Mouse (Mus musculus): ENCODE data around the gene Klhl35. TPM values are rescaled to one million over a fixed set of nuclear protein-coding genes. Genes with fewer than 3 reads are reported as not detected.

The Klhl35 gene
- polyA plus RNA-seq, 1 experiment from 2014 or later, result 3.8 TPM

DNA sequence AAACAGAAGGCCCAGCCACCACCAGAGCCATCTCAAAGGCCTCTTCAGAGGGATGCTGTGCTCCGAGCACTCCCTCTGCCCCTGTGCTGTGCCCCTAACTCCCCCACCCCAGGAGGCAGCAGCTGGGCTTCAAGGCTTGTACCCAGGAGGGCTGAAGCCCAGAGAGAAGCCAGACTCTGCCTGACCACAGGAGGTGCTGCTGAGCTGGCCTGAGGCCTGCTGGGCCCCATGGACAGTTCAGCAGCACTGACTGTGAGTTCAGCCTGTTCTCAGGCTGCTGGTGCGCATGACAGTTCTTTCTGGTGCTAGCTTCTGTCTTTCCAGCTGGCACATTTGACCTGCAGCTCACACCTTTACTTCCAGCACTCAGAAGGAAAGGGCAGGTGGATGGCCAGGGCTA, 20.0 kb upstream of the Klhl35 start:
- Histone ChIP-seq H3K4me3 (ENCODE audit: low read depth, low read length) (no peak overlapping the region), H3K4me2 (ENCODE audit: low read length) (no peak overlapping the region), H3K4me1 (ENCODE audit: control insufficient read depth, insufficient read depth, low read length) (0 out of 2 replicates have a peak, but pooled peaks cover 6% of the 10 kb centered on the region), H3K9me3 (replicated peaks; ENCODE audit: control insufficient read depth, low read length) (no peaks in the 10 kb centered on the region), H3K27ac (ENCODE audit: low read depth, low read length) (no peak overlapping the region), H3K9ac (ENCODE audit: low read length) (0 out of 2 replicates have a peak overlapping the region, but pooled peaks have one; percentile 2), H3K36me3 (ENCODE audit: control insufficient read depth, insufficient read depth, low read length) (0 out of 2 replicates have a peak, but pooled peaks cover 5% of the 10 kb centered on the region), H3K27me3 (replicated peaks; ENCODE audit: control insufficient read depth, insufficient read depth, low read length) (no peaks in the 10 kb centered on the region)
- WGBS, result 67% methylated on average over 2 of the region's 2 CpGs
- ATAC-seq (no peak), DNase-seq (ENCODE audit: low spot score) (no peak)

DNA sequence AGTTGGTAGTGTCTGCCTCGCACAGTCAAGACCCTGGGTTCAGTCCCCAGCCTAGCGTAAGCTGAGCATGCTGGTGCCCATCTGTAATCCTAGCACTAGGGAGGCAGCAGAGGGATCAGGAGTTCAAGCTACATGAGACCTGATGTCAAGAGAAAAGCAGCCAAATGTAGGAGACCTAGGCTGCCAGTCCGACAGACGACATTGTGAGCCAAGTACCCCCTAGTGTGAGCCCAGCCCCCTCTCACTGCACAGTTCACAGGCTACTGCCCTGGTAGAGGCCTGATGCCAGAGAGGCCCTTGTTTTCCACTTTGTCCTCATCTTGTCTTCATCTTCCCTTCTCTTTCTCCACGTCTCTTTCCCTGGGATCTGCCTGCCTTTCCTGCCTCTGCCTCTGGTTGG, 18.5 kb upstream of the Klhl35 start:
- Histone ChIP-seq H3K27me3 (replicated peaks; ENCODE audit: control insufficient read depth, insufficient read depth, low read length) (no peaks in the 10 kb centered on the region), H3K4me1 (ENCODE audit: control insufficient read depth, insufficient read depth, low read length) (0 out of 2 replicates have a peak, but pooled peaks cover 2% of the 10 kb centered on the region), H3K27ac (ENCODE audit: low read depth, low read length) (no peak overlapping the region), H3K36me3 (ENCODE audit: control insufficient read depth, insufficient read depth, low read length) (peaks cover 3% of the 10 kb centered on the region; the same call in 1 of the 2 replicates), H3K4me2 (ENCODE audit: low read length) (no peak overlapping the region), H3K9ac (ENCODE audit: low read length) (no peak overlapping the region), H3K9me3 (replicated peaks; ENCODE audit: control insufficient read depth, low read length) (no peaks in the 10 kb centered on the region), H3K4me3 (ENCODE audit: low read depth, low read length) (no peak overlapping the region)
- DNase-seq (ENCODE audit: low spot score) (no peak), ATAC-seq (no peak)
- 49% methylated on average over 5 of the region's 5 CpGs for WGBS

DNA sequence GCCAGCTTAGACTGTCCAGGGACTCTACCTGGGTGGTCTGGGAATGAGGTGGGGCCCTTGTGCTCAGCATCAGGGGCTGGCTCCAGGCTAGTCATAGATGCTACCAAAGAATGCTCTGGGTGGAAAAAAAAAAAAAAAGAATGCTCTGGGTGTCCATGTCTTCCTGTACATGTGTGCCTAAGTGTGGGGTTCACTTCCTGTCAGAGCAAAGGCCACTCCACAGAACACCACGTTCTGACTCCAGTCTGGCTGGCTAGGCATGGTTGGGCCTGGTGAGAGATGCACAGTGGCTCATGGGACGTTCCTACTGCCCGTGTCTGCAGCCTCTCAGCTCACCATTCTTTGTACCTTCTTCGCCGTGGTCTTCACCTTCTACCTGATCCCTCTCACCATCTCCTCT, 17.2 kb upstream of the Klhl35 start:
- Histone ChIP-seq H3K9me3 (replicated peaks; ENCODE audit: control insufficient read depth, low read length) (no peaks in the 10 kb centered on the region), H3K27me3 (replicated peaks; ENCODE audit: control insufficient read depth, insufficient read depth, low read length) (no peaks in the 10 kb centered on the region), H3K36me3 (ENCODE audit: control insufficient read depth, insufficient read depth, low read length) (peaks cover 3% of the 10 kb centered on the region; the same call in 1 of the 2 replicates), H3K9ac (ENCODE audit: low read length) (no peak overlapping the region), H3K27ac (ENCODE audit: low read depth, low read length) (peak overlapping the region; percentile 68; the same call in 1 of the 2 replicates), H3K4me1 (ENCODE audit: control insufficient read depth, insufficient read depth, low read length) (0 out of 2 replicates have a peak, but pooled peaks cover 2% of the 10 kb centered on the region), H3K4me3 (ENCODE audit: low read depth, low read length) (no peak overlapping the region), H3K4me2 (ENCODE audit: low read length) (no peak overlapping the region)
- 77% methylated on average over 5 of the region's 5 CpGs for WGBS
- DNase-seq (ENCODE audit: low spot score), result no peak
- ATAC-seq, result no peak

DNA sequence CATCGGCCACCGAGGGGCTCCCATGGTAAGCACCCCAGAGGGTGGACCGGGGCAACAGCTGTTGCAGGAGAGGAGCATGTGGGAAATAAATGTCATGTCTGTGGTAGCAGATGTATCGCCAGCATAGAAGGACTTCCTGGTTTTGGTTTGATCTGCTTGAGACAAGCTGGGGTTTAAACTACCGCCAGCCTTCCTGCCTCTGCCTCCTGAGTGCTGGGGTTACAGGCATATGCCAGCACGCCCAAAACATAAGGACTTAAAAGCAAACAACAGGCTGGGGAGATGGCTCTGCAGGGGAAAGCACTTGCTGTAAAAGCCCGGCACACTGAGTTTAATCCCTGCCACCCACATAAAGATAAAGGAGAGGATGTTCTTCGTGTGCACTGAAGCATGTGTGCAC, 16.7 kb upstream of the Klhl35 start:
- H3K27ac ChIP-seq (ENCODE audit: low read depth, low read length), result peak overlapping the region; percentile 68; the same call in 1 of the 2 replicates

DNA sequence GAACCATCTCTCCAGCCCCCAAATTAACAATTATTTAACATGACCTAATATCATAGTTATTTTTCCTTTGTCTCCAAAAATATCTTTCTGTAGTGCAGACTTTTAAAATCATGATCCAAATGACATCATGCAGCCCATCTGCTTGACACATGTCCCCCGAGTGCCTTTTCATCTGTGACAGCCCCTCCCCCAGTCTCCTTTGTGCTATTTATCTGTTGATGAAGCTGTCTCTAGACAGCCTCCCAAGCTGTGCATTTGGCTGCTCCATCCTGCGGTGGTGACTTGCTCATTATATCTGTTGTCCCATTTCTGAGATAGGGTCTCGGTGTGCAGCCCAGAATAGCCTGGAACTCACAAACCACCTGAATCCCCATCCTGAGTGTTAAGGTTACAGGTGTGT, 16.1 kb upstream of the Klhl35 start:
- 25% methylated on average over 3 of the region's 3 CpGs for WGBS
- DNase-seq (ENCODE audit: low spot score) (peak; percentile 84), ATAC-seq (peak; percentile 64)
- Histone ChIP-seq H3K36me3 (ENCODE audit: control insufficient read depth, insufficient read depth, low read length) (peaks cover 5% of the 10 kb centered on the region; the same call in 1 of the 2 replicates), H3K9ac (ENCODE audit: low read length) (no peak overlapping the region), H3K4me1 (ENCODE audit: control insufficient read depth, insufficient read depth, low read length) (0 out of 2 replicates have a peak, but pooled peaks cover 2% of the 10 kb centered on the region), H3K27ac (ENCODE audit: low read depth, low read length) (peak overlapping the region; percentile 68), H3K4me2 (ENCODE audit: low read length) (no peak overlapping the region), H3K27me3 (replicated peaks; ENCODE audit: control insufficient read depth, insufficient read depth, low read length) (no peaks in the 10 kb centered on the region), H3K9me3 (replicated peaks; ENCODE audit: control insufficient read depth, low read length) (no peaks in the 10 kb centered on the region), H3K4me3 (ENCODE audit: low read depth, low read length) (no peak overlapping the region)

More for the DNA sequence above, 16.7 kb upstream of the Klhl35 start:
- DNase-seq (ENCODE audit: low spot score) (peak; percentile 37), ATAC-seq (peak; percentile 10; the same call in 1 of the 2 replicates)
- Histone ChIP-seq H3K4me2 (ENCODE audit: low read length) (no peak overlapping the region), H3K4me3 (ENCODE audit: low read depth, low read length) (no peak overlapping the region), H3K9me3 (replicated peaks; ENCODE audit: control insufficient read depth, low read length) (no peaks in the 10 kb centered on the region), H3K9ac (ENCODE audit: low read length) (no peak overlapping the region; the same call in 1 of the 2 replicates), H3K27me3 (replicated peaks; ENCODE audit: control insufficient read depth, insufficient read depth, low read length) (no peaks in the 10 kb centered on the region), H3K36me3 (ENCODE audit: control insufficient read depth, insufficient read depth, low read length) (peaks cover 3% of the 10 kb centered on the region; the same call in 1 of the 2 replicates), H3K4me1 (ENCODE audit: control insufficient read depth, insufficient read depth, low read length) (0 out of 2 replicates have a peak, but pooled peaks cover 2% of the 10 kb centered on the region)
- WGBS, result 54% methylated on average over 8 of the region's 8 CpGs

DNA sequence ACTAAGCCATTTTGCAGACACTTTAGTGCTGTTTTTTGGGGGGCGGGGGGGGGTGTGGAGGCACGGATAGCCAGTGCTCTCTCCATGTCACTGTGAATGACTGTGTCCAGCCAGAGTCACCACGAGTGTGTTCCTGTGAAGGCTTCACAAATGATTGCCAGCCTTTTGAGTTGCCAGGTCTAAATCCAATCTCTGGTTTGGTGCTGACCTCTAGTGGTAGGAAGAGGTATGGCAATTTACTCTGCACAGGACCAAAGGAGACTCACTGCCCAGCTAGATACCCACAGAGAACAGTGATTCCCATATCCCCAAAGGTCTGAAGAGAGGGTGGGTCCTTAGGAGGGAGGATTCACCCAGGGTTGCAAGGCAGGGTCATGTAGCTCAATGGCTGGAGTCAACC, 15.1 kb upstream of the Klhl35 start:
- H3K4me2 ChIP-seq (ENCODE audit: low read length), result no peak overlapping the region
- H3K9ac ChIP-seq (ENCODE audit: low read length), result no peak overlapping the region
- no peak overlapping the region for H3K4me3 ChIP-seq (ENCODE audit: low read depth, low read length)
- H3K27me3 ChIP-seq (replicated peaks; ENCODE audit: control insufficient read depth, insufficient read depth, low read length), result no peaks in the 10 kb centered on the region
- ATAC-seq, result peak; percentile 48
- H3K4me1 ChIP-seq (ENCODE audit: control insufficient read depth, insufficient read depth, low read length), result 0 out of 2 replicates have a peak, but pooled peaks cover 2% of the 10 kb centered on the region
- peak; percentile 90 for DNase-seq (ENCODE audit: low spot score)
- peaks cover 5% of the 10 kb centered on the region; the same call in 1 of the 2 replicates for H3K36me3 ChIP-seq (ENCODE audit: control insufficient read depth, insufficient read depth, low read length)
- 0% methylated on average over 3 of the region's 3 CpGs for WGBS
- no peaks in the 10 kb centered on the region for H3K9me3 ChIP-seq (replicated peaks; ENCODE audit: control insufficient read depth, low read length)
- H3K27ac ChIP-seq (ENCODE audit: low read depth, low read length), result no peak overlapping the region

DNA sequence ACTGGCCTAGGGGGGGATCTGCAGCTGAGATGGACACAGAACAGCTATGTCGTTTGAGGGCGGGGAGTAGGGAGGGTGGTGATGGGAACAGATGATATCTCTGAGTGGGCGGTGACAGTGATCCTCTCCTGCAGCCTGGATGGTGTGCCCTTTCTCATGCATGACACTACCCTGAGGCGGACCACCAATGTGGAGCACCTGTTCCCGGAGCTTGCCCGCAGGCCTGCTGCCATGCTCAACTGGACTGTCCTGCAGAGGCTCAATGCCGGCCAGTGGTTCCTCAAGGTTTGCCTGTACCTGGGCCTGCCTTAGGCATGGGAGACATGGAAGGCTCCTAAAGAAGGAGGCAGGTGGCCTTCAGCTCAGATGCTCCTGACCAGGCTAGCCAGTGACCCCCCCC, 12.9 kb upstream of the Klhl35 start:
- ATAC-seq (no peak), DNase-seq (ENCODE audit: low spot score) (no peak)
- Histone ChIP-seq H3K4me2 (ENCODE audit: low read length) (no peak overlapping the region), H3K4me3 (ENCODE audit: low read depth, low read length) (no peak overlapping the region), H3K36me3 (ENCODE audit: control insufficient read depth, insufficient read depth, low read length) (peaks cover 11% of the 10 kb centered on the region; the same call in 1 of the 2 replicates), H3K4me1 (ENCODE audit: control insufficient read depth, insufficient read depth, low read length) (0 out of 2 replicates have a peak, but pooled peaks cover 2% of the 10 kb centered on the region), H3K9me3 (replicated peaks; ENCODE audit: control insufficient read depth, low read length) (no peaks in the 10 kb centered on the region), H3K27ac (ENCODE audit: low read depth, low read length) (no peak overlapping the region), H3K9ac (ENCODE audit: low read length) (no peak overlapping the region), H3K27me3 (replicated peaks; ENCODE audit: control insufficient read depth, insufficient read depth, low read length) (no peaks in the 10 kb centered on the region)
- 90% methylated on average over 7 of the region's 7 CpGs for WGBS

DNA sequence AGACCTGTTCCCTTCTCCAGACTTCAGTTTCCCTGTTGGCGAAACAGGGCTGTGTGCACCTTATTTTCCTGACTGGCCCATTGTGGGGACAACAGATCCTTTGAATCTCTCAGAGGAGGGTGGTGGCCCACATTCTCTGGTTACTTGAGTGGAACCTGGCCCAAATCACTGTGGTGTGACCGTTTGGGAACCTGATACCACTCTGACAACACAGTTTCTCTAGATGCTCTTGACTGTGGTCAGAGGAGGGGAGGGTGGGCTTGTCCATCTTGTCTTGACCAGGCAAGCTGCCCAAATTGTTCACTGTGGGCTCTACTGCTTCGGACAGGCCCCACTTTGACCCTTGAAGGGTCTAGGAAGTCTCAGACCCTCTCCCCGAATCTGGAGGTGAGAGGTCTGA, 11.8 kb upstream of the Klhl35 start:
- no peak for ATAC-seq

DNA sequence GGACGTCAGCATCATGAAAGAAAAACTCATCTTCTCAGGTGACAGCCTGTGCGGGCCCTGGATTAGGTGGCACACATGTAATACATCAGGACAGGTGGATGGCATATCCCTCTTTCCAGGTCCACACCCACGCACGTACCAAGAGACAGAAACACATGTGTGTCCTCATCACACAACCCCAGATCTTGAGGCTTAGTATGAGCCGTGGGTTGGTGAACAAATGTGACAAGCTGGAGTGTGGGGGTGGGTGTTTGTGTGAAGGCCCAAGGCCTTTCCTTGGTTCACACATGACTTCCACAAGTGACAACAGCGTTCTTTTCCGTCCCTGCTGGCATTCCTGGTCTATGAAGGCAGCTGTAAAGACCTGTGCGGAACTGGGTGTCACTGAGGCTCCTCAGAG, 7.0 kb upstream of the Klhl35 start:
- Histone ChIP-seq H3K36me3 (ENCODE audit: control insufficient read depth, insufficient read depth, low read length) (peaks cover 28% of the 10 kb centered on the region; the same call in 1 of the 2 replicates), H3K4me1 (ENCODE audit: control insufficient read depth, insufficient read depth, low read length) (no peaks in the 10 kb centered on the region), H3K27ac (ENCODE audit: low read depth, low read length) (no peak overlapping the region), H3K9ac (ENCODE audit: low read length) (no peak overlapping the region), H3K9me3 (replicated peaks; ENCODE audit: control insufficient read depth, low read length) (no peaks in the 10 kb centered on the region), H3K4me3 (ENCODE audit: low read depth, low read length) (no peak overlapping the region), H3K4me2 (ENCODE audit: low read length) (no peak overlapping the region), H3K27me3 (replicated peaks; ENCODE audit: control insufficient read depth, insufficient read depth, low read length) (no peaks in the 10 kb centered on the region)
- no peak for DNase-seq (ENCODE audit: low spot score)
- WGBS, result 94% methylated on average over 8 of the region's 8 CpGs
- ATAC-seq, result no peak

More for the DNA sequence above, 11.8 kb upstream of the Klhl35 start:
- Histone ChIP-seq H3K36me3 (ENCODE audit: control insufficient read depth, insufficient read depth, low read length) (peaks cover 15% of the 10 kb centered on the region; the same call in 1 of the 2 replicates), H3K9ac (ENCODE audit: low read length) (no peak overlapping the region), H3K4me1 (ENCODE audit: control insufficient read depth, insufficient read depth, low read length) (0 out of 2 replicates have a peak, but pooled peaks cover 2% of the 10 kb centered on the region), H3K4me3 (ENCODE audit: low read depth, low read length) (no peak overlapping the region), H3K9me3 (replicated peaks; ENCODE audit: control insufficient read depth, low read length) (no peaks in the 10 kb centered on the region), H3K27me3 (replicated peaks; ENCODE audit: control insufficient read depth, insufficient read depth, low read length) (no peaks in the 10 kb centered on the region), H3K27ac (ENCODE audit: low read depth, low read length) (no peak overlapping the region), H3K4me2 (ENCODE audit: low read length) (no peak overlapping the region)
- WGBS, result 82% methylated on average over 4 of the region's 4 CpGs
- no peak for DNase-seq (ENCODE audit: low spot score)
